Mouse (Mus musculus) spleen, embryonic (tissue): Measurements from ENCODE around the gene Olfr1431.
"Not testable (repeated sequence)": the region's sequence is repeated elsewhere in the genome, so short reads cannot be mapped to it uniquely, and the experiment has no call there.

Experiments
- CTCF ChIA-PET: fragments of 350-600 bp; sonication (Branson Sonifier 250); formaldehyde crosslinking; loops from one replicate; lab custom pipeline; 2022; lab: Charles Lee

Olfr1431 gene

GRCm38 (mm10) chr19:12200334-12200733, at the start of gene Olfr1431:
Olfr1431 (plus strand) TSS chr19:12200634.
- CTCF ChIA-PET, result no interaction called here

GRCm38 (mm10) chr19:12170062-12170599, 30.3 kb upstream of the Olfr1431 start, which contains the start of gene Olfr1555-ps1:
Olfr1555-ps1 (minus strand) TSS chr19:12170112.
- CTCF ChIA-PET, result not testable (repeated sequence)

- CTCF ChIA-PET, result not testable (repeated sequence)
These were observed 25.0 kb upstream of the Olfr1431 start for GRCm38 (mm10) chr19:12175431-12175830.

GRCm38 (mm10) chr19:12199076-12199475, 1.4 kb upstream of the Olfr1431 start:
- CTCF ChIA-PET, result not testable (repeated sequence)

GRCm38 (mm10) chr19:12232496-12232895, 32.1 kb downstream of the Olfr1431 start, which contains the start of gene Olfr1432:
Olfr1432 (minus strand) TSS chr19:12232596.
- CTCF ChIA-PET, result not testable (repeated sequence)

- CTCF ChIA-PET, result no interaction called here
These were observed 41.1 kb downstream of the Olfr1431 start, which contains the start of gene Olfr262 for GRCm38 (mm10) chr19:12241559-12241958. Olfr262 (minus strand) TSS chr19:12241659.

GRCm38 (mm10) chr19:12260732-12261131, 60.3 kb downstream of the Olfr1431 start, which contains the start of gene Olfr235:
Olfr235 (plus strand) TSS chr19:12261032.
- CTCF ChIA-PET, result no interaction called here
